Mouse (Mus musculus) granulocyte monocyte progenitor cell, adult 5-6 weeks (primary cell): ENCODE data around the gene Il17rb. TPM values are rescaled to one million over a fixed set of nuclear protein-coding genes. Genes with fewer than 3 reads are reported as not detected.

ENCODE experiments used
- ATAC-seq: replicated peaks from 2 replicates; pipeline ENCODE4 v1.8.0; 2016; ENCODE audit warnings: mild to moderate bottlenecking, moderate TSS enrichment, inconsistent platforms; ENCODE audit not compliant: poor library complexity, severe bottlenecking
- total RNA-seq, 2 experiments: library from RNA; stranded (forward) in 1 of 2; stranded (reverse) in 1 of 2; fragments of 200-712, 200-1000 nt in 1 of 2; fragments of >200 nt in 1 of 2; fragmentation: Nextera tagmentation in 1 of 2; gene quantifications; 2 replicates each; pipeline ENCODE4 v1.2.3; 2014 to 2017

Il17rb gene
- total RNA-seq, 2 experiments from 2014 or later: 4.0 to 7.2 TPM

DNA sequence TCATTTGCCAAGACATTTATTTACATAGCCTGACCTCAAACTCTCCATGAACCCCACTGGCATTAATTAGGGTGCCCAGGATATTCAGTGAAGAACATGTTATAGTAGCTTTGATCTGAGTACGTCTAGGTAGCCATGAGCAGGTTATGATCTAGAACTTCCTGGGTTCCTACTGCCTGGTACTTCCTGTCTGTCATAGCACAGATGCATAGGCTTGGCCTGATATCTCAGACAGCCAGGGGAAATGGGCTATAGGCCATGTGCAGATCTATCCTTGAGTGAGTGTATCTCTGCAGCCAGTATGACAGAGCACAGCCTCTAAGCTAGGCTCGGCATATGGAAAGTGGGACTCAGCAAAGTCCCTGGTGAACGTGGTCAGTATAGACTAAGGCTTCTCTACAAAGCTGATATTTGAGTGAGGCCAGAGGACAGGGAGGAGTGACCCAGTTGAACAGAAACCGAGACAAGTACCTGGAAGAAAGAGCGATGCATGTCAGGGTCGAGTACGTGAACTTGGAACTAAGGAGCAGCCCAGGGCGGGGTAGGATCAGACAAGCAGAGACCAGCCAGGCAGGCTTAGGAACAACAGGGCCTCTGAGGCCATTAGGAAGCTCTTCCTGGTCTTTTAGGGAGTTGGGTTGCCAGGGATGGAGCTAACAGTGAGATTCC, 9.2 kb upstream of the Il17rb start:
- ATAC-seq: no peak

DNA sequence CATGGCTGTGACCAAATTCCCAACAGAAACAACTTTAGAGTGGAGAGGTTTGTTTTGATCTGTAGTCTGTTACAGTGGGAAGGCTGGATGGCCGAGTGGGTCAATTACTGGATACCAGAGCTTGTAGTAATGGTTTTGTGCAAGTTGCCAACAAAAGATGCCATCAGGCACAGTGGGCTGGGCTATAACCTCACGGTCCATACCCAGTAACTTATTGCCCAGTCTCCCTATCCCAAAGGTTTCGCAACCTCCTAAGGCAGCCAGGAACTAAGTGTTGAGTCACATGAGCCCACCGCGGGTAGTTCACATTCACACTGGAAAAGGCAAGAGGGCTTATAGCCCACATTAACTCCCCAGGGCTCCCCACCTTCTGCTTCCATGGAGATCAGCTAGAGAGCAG, 8.0 kb upstream of the Il17rb start:
- peak; percentile 26 for ATAC-seq

DNA sequence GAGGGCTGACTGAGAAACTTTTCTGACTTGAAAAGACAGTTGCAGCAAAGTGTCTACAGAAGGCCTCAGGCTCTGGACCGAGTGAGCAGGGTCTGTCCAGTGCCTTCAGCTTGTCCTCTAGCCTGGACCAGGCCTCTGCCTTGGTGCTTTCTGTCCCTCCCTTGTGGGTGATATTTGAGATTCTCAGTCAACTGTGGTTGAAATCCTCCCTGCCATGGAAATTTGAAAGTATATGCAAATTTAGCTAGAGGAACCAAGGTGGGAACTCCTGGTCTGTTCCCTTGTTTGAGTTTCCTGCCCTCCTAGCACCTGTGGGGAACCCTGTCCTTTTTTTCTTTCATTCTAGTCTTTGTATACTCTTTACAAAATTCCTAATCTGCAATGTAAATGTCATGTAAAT, 6.3 kb upstream of the Il17rb start:
- ATAC-seq: no peak

DNA sequence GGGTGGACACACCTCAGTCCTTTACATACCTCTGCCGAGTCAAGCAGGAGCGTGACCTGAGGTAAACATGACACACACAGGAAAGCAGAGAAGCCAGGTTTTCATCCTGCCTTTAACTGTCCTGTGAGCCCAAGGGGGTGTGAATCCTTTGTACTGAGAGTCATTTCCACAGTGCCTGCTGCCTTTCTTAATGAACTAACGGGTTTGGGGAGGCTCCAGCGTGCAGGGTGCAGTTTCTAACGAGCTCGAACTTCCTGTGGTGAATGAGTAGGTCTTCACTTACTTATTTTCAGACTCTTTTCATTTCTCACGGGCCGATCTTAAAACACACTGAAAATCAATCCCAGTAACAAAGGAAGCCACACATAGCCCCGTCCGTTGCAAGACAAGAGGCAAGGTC, 5.8 kb upstream of the Il17rb start:
- peak; percentile 23; the same call in 1 of the 2 replicates for ATAC-seq

DNA sequence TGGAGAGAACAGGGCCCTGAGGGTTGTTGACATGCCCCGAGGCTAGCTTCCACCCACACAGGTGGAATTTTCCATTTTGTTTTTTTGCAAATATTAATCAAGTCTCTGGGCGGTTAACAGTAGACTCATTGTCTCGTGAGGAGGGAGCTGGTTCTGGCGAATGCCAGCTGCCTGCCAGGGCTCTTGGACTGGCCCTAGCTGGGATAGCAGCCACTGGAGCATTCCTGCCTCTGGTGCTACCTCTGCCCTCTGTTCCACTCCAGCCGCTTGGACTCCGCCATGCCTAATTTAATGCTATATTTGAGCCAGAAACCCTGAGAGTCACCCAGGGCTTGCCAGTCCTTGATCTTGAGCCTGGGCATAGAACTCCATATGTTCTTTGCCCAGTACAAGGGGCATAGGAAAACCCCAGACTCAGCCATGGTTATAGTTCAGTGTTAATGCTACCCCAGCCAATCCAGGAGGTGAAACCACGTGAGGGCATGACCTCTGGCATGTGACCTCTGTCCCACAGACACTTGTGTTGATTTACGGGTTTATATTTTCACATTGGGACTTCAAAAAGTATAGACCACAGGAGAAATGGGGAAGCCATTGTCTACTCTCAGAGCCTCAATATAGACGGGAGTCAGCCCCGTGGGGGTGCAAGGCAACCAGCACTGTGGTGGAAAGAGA, 3.3 kb upstream of the Il17rb start:
- no peak for ATAC-seq

DNA sequence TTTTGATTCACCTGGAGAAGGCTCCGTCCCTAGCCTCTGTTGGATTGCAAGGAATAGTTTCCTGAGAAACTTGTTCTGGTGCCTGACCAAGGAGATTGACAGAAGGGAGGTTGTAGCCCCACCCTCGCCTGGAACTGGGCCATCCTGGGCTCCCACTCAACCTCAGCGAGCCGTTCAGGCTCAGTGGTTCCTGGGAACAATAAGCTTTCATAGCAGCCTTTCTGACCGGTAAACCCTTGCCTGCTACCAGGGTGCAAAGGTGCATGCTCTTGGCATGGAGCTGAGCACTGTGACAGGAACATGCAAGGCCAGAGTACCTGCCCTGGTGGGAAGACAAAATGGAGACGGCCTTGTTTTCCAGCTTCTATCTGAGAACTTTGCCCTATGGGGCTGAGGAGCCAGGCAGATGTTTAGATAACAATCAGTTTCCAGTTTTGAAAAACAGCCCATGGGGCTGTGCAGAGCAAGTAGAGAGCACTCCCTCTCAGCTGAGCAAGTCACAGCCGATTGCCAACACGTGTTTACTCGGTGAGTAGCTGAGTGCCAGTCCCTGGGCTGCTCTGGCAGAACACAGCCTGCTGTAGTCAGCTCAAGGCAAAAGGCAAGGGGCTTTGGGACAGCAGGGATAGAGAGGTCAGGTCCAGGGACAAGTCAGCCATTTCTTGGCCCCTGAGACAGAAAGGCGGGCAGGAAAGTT, 1.3 kb upstream of the Il17rb start:
- ATAC-seq: no peak

DNA sequence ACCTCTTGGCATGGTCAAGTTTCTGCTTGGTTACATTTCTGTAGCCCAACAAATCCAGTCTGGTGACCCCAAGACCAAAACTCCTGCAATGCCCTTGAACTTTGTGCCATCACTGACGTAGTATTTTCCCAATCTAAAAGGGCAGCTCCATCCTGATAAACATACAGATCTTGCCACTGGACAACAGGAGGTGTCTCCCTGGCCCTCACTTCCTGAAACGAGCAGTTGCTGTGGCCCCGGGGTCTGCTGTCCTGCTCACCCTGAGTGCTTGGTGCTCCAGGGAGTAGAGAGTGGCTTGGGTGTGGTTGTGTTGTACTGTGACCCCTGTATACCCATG, 9.3 kb downstream of the Il17rb start:
- ATAC-seq: peak; percentile 25; the same call in 1 of the 2 replicates

DNA sequence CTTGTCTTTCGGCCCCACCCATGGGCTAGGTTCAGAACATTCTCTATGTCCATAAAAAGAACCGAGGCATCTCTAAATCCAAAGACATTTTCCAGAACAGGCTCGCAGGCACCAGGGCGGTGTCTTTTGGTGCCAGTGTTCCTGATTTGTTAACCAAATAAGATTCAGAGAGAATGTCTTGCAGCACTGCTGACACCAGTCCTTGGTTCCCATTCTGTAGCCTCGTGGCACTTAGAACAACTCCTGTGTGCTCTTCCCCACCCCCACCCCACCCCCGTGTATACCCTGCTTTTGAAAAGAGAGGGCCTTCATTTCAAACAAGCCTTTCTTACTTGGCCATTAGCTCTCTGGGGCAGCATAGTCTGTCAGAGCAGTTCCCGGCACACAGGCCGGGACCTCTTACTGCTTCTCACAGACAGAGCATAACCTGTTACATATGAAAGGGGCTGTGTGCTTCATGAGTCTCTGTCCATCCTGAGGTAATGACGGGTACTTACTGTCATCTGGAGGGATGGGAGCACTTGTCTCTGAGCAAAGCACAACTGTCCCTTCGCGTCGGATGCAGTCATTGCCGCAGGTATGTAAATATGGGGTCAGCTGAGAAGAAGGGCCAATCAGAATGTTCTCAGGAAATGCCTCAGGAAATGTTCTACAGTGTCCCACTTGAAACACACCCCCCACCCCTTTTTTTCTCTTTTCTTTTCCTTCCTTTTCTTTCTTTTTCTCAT, 9.8 kb downstream of the Il17rb start:
- no peak for ATAC-seq

DNA sequence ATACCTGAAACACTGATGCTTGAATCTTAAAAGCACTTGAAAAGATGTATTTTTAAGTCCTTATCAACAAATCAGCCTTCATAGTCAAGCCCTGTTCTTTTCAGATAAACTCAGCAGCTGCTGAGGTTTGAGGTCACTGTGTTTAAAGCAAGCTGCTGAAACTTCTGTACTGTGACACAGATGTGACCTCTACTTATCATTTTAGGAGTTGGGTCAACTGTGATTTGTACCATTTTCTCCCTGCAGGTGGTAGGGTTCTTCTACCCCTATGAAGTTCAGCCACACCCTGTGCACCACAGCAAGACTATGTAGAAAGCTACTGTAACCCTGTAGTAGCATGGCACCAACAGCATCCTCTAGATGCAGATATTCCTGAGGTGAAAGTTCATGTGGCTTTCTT, 11.4 kb downstream of the Il17rb start:
- no peak for ATAC-seq

DNA sequence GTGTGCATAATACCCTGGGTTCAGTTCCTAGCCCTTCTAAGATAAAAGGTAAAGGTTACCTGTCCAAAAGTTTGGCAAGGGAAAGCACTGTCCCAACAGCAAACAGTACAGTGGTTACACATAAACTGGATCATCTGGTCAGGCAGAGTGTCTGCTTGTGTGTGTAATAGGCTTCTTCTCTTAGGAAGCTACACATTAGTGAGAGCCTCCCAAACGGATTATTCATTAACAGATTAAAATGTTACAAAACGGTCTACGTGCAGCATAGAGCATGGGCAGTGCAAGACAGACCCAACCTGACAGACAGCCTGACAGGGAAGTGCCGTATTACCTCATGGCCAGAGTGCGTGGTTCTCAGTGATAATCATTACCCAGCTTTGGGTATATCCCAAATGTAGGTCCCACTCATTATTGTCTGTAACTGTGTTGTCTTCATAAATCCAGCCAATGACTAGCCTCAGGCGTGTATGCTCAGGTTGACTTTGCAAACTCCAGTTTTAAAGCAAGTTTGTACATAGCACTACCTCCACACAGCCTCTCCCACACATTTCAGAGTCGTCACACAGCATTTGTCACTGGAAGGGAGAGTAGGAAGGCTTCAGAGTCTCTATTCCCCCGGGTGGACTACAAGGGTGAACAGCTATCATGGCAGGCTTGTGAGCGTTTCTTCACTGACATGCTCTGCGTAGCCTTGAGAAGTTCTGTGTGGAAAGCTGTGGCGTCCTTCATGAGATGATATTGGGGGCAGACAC, 12.5 kb downstream of the Il17rb start:
- ATAC-seq: no peak

DNA sequence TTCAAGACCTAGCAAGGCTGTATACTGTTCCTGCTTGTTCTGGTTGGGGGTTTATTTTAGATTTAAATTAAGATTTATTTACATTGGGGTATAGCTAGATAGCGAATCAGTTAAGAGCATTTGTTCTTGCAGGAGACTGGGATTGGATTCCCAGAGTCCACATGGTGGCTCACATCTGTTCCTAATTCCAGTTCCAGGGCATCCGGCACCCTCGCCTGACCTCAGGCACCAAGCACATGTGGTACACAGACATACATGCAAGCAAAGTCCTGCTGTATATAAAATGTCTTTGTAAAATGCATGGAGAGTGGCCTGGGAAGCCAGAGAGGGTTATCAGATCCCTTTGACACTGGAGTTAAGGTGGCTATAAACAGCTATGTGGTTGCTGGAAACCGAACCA, 13.7 kb downstream of the Il17rb start:
- ATAC-seq: no peak

DNA sequence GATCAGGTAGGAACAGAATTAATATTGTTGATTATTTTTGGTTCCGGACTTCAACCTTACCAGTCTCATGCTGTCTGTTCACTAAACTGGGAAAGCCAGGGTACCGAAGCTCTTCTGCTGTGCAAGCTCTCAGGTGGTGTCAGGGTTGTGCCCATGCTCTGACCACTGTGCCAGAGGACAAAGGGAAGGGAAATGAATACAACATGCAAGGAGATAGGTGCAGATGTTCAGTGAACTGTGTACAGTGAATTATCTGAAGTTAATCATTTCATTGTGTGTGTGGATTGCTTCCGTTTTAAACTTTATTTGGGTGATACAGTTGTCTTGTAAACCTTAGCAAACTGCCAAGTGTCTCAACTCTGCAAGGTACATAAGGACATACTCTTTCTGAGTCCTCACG, 20.4 kb downstream of the Il17rb start:
- no peak for ATAC-seq

DNA sequence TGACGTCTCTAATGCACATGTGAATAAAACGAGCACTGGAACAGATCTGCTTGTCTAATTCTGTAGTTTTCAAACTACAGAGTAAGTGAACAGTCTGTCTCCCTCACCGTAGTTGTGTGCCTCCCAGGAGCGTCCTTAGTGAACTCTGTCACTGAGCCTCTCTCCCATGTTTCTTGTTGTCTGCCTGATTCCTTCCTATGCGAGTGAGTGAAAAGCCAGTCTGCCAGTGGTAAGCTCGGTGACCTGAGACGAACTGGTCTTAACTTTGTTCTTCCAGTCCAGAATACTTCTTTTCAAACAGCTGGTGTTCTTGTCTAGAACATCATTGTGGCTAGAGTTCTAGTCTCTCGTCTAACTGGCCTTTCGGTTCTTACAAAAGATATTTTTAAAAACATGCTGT, 21.0 kb downstream of the Il17rb start:
- no peak for ATAC-seq

DNA sequence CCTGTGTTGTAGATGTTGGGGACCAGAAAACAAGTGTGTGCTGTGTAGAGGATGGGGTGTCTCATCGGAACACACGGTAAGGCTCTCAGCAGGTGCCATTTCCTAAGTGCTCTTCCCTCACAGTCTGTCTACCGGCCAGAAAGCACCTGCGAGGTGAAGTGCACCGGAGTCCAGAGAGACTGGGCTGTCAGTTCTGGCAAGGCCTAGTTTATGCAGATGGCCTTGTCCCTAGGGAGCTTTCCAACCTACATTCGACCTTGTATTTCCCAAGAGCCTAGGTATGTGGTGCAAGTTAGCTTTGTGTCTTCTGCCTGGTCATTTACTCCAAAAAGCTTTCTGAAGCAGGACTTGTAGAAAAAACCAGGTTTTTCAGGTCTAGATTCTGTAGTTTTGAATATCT, 21.4 kb downstream of the Il17rb start:
- ATAC-seq: no peak

DNA sequence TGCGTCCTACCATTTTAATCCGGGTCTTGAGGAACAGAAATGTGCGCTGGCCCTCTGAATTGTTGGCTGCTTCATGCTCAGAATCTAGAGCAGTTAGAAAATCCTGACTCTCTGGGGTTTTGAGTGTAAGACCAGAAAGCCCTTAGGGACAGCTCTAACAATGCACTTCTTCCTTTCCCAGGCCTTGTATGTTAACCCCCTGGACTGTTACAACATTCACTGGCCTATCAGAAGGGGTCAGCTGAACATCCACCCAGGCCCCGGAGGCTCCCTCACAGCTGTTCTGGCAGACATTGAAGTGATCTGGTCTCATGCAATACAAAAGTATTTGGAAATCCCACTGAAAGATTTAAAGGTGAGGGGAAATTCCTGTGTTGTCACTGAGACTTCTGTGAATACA, 22.6 kb downstream of the Il17rb start:
- ATAC-seq: no peak

DNA sequence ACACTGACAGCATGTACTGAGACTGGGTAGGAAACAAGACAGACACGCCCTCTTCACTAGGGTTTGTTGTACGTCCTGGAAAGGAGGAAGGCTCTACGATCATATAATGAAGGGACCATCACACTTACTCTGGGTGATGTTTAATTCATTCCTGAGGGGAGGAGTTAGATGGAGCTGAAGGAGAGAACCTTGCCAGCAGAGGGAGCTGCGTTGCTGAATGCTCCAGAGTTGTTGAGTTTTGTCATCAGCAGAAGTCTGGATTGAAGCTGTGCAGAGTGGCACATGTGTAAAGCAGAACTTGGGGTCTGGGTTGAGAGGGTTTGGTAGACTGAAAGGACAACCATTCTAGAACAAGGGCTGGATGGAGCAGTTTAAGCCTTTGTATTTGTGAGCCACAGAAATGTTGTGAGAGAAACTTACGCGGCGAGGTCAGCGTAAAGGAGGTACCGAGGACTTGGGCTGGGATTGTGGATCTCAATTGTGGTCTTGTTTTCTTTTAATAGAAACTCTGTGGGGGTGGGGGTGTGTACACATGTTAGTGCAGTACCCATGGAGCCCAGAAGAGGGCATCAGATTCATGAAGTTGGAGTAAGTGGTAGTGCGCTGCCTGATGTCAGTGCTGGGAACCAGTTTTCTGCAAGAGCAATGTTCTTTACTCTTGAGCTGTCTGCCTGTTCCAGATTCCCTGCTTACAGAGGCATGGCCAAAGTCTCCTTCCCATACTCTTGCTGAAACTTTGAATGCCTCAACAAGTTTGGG, 28.1 kb downstream of the Il17rb start:
- ATAC-seq: peak; percentile 52

DNA sequence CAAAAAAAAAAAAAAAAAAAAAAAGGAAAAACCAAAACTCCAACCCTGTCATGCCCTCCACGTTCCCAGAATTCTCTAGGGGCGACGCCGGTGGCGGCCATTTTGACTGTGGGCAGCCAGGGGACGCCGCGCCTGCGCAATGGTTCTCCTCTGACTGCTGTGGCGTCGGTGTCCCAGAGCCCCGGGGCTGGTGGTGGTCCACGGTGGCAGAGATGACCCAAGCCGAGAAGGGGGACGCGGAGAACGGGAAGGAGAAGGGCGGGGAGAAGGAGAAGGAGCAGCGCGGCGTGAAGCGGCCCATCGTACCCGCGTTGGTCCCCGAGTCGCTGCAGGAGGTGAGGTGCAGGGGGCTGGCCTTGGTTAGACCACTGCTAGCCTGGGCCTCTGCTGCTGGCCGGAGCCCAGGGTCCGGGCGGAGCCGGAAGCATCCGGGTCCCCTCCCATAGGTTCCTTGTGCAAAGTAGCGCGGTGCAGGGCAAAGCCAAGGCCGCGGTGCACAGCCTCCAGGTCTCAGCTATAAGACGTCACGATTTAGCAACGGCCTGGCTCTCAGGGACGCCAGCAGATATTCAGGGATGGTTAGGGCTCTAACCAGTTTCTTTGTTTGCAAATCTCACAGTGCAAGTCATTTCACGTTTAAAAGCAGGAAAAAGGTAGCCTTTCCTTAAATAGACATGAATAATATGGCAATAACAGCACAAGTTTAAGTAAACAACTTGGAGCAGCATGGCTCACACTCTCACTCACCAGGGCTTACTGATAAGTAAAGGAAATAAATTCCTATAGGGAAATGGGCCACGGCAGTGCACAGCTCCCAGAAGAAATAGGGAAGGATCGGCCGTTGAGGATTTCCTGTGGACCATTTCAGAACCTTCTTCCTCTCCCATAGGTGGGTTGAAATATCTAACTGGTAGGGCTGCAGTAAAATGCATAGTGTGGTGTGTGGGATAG, 30.2 kb downstream of the Il17rb start, which contains the start of gene Actr8:
Actr8 (plus strand) TSS at position 84 of the 951 bp plus-strand sequence.
- ATAC-seq: peak; percentile 86

DNA sequence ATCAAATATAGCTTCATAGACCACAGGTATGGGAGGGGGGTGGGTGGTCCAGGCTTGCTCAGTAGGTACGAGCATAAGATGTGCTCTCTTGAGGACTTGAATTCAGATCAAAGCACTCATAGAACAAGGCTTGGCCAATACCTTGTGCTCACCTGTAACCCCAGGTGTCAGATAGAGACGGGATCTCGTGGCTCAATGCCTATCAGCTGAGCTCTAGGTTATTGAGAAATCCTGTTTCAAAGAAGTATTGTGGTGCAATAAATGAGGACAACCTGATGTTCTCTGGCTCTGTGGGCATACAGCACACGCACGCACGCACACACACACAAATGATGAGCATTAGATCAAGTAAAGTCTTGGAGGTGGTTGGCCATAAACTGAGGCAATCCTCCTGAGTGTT, 31.8 kb downstream of the Il17rb start:
- no peak for ATAC-seq
